Mouse (Mus musculus) yolk sac, embryonic 10.5 days (tissue): Measurements from ENCODE around the gene Morf4l1.

Experiments used
- DNase-seq: peaks from one replicate; pipeline ENCODE4 v3.0.0-alpha.2; 2017; ENCODE audit warnings: low spot score

The Morf4l1 gene

DNA sequence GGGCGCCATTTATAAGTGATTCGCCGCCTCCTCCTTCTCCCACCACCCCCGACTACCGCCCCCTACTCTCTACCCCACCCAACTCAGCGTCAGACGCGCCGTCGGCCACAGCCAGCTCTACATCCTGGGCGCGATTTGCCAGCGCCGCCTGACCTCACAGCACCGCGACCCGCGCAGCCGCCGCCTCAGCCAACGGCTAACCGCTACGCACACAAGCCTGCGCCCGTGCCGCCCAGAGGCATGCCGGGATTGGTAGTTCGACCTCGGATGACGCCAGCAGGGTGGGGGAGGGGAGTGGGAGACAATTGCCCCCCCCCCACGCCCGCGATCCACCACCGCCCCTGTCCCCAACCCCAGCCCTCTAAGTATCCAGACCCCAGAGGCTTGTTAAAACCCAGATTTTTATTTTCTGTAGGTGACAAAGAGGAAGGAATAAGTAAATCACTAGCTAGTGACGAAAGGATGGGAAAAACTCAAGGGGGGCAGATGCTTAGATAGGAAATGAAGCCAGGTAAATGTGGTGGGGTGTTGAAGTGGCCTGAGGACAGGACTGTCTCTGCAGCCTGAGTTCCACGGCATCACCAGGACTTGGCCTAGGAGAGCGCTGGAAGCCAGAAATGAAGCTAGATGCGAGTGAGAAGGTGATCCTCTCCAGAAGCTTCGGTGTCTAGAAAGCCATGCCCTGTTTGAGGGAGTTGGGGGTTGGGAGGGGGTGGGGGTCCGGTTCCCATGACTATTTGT is at the start of gene Morf4l1:
Gene Morf4l1, minus strand, starts transcription at position 208 of the 741 bp plus-strand sequence.
- peak; percentile 97 for DNase-seq

DNA sequence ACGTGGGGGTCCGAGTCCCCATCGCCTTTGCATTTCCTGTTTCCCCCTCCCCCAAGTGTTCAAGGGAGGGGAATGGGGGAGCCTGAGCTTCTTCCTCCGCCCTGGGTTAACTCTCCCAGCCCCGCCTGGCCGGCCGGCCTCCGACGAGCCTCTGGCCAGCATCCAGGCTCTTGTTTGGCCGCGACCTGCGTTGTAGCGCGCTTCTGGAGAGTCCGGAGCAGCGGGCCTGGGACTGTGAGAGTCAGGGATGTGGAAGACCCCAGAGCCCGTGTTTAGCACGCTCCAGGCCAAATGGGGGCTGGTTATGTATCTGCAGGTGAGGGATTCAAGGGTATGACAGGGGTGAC is 49.1 kb upstream of the Morf4l1 start:
- peak; percentile 24 for DNase-seq

DNA sequence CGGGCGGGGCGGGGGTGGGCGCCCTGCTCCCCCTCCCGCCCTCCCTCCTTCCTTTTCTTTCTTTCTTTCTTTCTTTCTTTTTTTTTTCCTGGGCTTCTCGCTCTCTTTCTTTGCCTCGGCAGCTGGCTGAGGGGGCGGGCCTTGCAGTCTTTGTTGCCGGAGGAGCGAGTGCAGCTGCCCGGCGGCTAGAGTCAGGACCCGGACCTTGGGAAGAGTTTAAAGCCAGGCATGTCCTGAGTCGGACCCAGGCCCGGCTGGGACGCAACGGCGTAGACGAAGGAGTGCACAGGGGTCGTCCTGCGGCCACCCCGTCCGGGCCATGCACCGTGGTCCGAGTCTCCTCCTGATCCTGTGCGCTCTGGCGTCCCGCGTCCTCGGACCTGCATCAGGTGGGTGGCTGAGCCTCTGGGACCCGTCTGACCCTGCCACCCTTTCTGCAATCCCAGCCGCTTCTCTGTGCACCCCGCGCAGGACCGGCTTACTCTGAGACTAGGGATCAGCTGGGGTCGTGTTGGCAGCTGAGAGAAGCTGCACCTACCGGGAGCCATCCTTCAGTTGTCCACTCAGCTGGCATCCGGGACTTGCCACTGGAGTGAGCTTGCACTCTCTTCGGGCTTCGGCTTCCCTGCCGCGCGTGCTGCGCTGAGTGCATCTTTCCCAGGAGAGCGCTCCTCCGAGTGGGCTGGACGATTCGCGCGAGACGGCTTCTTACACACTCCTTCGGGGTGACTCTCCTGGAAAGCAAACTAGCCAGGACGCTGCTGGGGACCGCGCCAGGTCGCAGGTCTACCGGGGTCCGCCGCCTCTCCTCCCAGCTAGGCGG is 48.6 kb upstream of the Morf4l1 start, which contains the start of gene Adamts7:
Gene Adamts7, plus strand, starts transcription at position 144 of the 823 bp plus-strand sequence.
- DNase-seq = peak; percentile 57

DNA sequence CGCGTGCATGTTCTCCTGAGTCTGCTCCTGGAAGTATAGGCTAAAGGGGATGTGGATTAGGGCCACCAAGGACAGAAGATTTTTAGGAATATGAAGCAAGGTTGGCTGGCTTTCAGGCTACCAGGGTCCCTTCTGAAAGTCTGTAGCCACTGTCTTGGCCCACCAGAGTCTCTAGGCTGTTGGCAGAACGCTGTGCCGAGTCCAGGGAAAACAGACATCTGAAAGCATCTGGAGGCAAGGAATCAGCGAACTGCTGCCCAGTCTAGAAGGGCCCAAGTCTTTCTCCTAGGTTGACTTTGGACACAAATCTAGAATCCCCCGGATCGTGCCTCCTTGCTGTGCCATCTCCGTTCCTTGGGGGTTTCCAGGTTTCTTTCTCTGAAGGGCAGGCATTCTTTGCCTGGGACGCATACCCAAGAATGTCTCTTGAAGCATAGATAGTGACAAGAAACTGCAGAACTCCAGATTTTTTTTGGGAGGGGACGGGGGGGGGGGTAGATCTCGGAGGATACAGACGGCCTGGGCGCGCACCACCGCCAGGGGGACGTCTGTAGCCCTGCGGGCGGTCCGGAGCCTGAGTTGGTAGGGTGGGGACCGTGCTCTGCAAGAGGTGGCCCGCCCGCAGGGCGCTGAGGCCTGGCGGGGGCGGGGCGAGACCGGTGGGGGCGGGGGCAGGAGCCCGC is 47.8 kb upstream of the Morf4l1 start:
- DNase-seq = peak; percentile 62

DNA sequence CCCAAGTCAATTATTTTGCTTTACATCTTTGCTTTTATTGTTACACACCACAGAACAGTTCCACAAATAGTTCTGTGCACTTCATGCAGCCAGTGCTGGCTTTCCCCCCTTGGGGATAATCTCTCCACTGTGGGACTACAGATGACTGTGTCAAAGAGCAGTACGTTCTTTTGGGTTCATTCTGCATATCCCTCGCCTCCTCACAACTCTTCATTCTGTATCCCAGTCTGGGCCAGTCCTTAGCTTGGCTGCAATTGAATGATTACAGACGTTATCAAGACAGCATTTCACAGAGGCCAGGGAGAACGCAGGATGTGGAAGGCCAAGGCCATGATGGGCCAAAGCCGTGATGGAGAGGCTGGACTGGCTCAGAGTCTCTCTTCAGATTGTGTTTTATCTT is 32.3 kb upstream of the Morf4l1 start:
- no peak for DNase-seq

DNA sequence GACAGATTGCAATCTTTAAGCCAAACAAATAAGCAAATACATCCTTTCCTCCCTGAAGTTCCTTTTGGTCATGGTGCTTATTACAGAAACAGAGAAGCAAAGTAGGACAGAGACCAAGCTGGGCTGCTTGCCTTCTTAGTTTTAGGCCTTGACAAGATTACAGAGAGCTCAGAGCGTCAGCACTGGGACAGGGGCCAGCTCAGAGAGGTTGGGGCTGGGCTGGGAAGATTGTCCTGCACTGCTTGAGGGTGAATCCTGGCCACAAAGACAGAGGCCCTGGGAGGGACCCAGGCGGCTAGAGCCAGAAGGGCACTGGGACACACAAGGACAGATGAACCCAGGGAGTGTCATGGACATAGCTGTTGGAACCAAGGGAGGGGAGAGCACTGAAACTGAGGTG is 31.2 kb upstream of the Morf4l1 start:
- DNase-seq = no peak

DNA sequence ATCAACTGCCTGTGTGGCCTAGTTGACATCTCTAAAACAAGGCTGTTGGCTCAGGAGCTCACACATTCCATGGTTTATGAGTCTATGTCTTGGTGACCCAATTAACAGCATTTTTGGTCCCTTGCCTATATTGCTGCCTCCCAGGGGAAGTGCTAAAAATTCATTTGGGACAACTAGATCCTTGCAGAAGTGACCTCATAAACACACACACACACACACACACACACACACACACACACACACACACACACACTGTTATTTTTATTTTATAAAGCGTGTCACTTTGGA is 22.0 kb upstream of the Morf4l1 start:
- no peak for DNase-seq

DNA sequence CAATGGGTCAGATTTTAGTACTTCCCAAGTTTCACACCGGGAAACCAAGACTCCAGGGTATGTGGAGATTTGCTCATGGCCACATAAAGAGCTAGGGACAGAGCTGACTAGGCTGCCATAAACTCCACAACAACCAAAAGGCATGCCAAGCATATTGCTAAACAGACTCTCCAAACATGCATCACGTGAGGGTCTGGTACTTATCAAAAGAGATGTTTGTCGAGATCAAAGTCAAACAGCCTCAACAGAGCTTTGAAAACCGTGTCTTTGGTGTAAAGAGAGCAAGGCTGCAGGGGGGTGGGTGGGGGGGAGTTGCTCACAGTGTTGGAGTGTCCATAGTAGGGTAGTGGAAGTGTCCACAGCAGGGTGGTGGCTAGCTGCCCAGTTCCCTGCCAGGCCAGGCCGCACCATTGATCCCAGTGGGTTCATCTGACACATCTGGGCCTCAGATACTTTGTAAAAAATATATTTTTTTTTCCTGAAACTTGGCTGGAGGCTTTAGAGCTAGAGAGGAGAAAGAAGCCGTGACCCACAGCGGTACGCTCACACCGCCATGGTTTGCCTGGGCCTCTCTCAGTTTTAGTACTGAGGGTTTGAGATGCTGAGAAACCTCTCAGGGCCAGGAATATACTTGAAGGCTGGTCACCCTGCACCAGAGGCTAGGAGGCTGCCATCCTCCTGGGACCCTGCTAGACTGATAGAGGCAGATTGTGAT is 21.5 kb upstream of the Morf4l1 start:
- DNase-seq = peak; percentile 50

DNA sequence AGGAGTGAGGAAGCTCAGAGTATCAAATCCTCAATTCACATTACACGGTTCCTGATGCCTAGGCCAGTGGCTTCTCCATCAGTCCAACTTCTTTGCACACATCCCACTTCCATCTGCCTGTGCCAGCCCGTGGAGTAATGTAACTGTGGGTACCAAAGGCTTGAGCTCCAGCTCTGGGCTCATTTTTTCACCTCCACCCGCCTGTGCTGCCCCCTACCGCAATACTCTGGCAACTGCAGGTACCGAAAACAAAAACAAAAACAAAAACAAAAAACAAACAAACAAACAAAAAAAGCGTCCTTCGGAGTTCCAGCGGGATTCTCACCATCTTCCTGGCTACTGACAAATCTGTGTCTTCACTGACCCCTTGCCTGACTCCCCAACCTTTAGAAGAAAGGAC is 20.9 kb upstream of the Morf4l1 start:
- no peak for DNase-seq

DNA sequence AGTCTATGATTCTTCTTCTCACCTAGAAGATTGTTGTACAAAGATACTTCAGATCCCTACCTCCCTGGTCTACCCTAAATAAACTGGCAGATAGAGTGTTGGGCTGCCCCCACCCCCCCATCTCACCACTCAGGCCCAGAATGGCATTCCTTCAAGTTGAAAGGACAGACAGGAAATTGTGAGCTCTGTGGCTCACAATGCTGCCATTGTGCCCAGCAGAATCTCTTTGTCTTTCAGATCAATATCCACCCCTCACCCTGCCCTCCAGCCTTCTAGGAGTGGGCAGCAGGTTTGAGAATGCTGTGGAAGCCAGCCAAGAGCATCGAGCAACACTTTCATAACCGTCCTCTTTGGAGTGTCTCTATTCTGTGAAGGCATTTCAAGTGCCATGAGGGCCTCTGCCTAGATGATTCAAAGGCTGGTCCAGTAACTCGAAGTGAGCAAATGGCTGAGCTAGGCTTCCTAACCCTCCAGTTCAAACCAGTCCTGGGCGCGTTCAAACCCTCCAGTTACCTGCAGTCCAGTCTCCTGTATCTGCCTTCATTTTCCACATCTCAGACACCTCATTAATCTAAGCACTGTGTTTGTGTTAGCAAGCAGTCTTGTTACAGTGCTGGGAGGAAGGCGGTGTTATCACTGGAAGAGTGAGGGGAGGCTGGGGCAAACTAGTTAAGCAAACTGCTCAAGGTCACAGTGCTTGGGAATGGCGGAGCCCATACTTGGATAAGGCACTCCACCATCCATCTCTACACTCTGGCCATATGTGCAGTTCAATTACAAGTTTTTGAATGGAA is 19.2 kb upstream of the Morf4l1 start:
- no peak for DNase-seq

DNA sequence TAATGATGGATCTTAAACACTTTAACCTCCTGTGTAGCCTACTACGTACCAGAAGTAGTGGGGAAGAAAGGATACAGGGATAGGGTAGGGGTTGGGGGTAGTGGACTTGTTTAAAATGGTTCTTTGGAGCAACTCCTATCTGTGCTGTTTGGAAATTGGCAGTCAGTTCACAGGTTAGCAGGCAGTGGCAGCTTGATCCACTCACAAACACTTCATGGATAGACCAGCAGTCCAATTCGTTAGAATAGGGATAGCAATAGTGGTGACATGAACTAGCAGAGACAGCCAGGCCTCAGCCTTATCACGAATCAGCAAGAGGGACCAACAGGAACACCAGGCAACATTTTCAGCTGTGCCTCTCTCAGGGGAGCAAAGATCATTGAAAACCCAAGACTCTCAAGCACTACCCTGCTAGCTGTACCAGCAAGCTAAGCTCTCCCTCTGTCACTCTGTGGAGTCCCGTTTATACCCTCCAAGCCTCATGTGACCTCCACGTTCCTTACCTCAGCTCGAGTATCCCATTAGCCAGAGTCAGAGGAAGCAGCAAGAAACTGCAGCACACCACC is 14.1 kb upstream of the Morf4l1 start:
- DNase-seq = no peak

DNA sequence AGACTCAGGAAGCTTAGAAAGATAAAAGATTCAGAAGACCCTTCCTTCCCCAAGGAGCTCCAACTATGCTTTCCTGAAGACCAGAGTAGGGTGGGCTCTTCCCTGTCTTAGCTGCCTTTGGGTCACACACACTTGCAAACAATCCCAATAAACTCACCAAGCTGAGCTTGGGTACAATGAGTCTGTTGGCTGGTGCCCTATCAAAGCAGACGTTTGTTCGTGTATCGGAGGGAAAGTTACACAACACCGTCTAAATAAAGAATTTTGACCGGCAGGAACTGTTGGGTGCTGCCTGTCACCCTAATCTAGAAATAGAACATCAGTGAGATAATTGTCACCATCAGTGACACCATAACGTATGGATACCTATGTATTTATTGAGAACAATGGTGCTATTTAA is 12.6 kb upstream of the Morf4l1 start:
- no peak for DNase-seq

DNA sequence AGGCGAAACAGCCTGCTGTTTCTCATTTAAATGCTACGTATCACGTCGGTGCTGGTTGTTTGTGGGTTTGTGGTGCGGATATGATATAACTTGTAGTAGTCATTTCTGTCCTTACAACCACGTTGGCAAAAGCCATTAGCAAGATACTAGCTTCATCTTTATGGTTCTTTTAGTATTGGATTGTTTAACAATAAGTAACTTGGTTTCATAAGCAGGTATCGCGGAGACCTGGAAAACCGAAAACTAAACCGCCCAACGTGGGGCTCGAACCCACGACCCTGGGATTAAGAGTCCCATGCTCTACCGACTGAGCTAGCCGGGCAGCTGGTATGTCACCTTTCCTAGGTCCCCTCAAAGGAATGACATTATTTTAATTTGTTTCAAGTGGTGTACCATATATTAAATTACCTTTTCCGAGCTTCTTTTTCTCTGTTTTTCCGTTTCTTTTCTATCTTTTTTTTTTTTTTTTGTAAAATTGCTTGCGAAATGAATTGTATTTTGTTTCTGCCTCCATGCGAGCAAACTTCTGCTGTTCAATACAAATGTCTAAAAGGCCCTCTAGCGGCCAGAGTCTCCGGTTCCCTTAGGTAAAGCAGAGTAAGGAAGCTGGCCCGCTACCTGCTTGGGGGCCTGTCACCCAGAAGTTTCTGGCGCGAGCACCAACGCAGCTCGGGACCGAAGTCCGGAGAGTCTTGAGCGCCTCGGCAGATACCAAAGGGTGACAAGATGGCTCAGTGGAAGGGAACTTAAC is 11.9 kb upstream of the Morf4l1 start:
- peak; percentile 82 for DNase-seq

DNA sequence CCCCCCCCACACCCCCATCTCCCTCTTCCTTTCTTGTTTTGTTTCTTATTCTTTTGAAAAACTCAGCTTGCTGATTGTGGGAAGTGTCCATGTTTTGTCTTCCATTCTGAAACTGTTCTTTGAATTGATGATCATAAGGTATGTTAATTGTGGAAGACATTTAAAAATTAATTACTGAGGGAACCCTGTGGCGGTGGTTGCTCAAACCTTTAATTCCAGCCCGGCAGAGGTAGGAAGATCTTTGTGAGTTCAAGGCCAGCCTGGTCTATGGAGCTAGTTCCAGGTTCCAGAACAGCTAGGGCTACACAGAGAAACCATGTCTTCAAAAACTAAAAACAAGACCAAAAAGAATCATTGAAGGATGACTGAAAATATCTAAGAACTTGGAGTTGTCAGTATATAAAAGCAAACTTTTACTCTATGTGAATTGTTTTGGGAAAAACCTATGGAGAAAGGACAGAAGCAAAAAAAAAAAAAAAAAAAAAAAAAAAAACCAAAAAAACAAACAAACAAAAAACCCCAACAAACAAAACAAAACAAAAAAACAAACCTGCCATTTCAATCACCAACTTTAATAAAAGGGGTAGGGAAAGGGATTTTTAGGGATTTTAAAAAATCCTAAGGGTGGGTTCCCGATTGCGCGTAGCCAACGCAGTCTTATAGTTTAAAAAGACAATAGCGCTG is 11.0 kb upstream of the Morf4l1 start:
- DNase-seq = no peak

DNA sequence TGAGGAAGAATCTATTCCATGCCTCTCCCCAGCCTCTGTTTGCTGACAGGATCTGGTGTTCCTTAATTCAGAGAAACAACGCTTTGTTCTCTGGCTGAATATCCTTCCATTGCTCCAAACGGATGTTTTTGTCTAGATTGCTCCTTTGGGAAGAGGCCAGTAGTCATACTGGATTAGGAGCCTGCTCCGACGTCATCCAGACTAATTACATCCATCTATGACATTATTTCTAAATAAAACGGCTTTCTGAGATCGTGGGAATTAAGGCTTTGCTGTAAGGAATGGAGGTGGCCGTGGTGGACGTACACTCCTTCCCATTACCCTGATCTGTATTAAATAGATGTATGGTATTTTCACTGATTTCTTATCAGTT is 10.3 kb upstream of the Morf4l1 start:
- no peak for DNase-seq

DNA sequence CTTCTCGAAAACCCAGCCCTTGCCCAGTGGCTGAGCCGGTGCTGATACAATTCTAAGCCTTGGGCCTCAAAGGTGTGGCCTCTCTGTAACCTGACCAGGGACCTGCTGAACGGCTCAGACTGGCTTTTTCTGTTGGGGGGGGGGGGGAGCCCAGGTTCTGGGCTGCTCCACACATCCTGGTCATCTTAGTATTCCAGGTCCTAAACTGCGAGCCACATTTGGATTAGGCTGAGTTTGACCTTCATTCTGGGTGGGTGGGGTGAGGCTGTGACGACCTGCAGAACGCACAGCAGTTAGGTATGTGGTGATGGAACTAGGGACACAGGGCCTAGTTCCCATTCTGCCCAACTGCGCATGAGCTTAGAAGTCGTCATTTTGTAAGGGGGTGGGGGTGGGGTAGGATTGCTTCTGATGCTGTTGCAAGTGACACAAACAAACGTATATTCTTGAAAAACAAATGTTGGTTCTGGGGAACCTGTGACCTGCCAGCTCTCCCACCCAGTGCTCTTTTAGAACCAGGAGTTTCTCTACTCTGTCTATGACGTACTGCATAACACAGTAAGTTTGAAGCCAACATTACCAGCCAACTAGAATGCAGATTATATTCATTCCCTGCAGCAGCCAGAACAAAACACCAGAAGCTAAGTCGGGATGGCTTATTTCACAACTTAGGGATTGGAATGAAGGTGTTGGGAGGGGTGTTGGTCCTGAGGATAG is 9.7 kb upstream of the Morf4l1 start:
- no peak for DNase-seq

DNA sequence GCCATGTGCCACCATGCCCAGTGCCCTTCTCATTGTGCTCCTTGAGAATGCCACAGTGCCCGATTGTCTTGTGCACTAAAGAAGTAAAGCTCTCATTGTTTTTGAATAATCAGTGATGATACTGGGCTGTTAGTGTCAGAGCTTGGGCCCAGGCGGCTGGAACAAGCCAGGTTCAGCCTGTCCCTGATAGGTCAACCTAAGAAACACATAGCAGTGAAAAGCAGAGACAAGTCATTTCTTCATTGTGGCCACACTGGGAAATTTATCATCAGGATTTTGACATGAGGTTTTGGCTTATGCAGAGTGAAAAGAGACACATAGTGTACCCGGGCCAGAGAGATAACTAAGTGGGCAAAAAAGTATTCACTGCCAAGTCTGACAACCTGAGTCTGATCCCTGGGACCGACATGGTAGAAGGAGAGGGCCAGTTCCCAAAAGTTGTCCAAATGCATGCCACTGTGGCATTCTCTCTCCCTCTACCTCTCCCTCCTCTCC is 7.7 kb upstream of the Morf4l1 start:
- no peak for DNase-seq

DNA sequence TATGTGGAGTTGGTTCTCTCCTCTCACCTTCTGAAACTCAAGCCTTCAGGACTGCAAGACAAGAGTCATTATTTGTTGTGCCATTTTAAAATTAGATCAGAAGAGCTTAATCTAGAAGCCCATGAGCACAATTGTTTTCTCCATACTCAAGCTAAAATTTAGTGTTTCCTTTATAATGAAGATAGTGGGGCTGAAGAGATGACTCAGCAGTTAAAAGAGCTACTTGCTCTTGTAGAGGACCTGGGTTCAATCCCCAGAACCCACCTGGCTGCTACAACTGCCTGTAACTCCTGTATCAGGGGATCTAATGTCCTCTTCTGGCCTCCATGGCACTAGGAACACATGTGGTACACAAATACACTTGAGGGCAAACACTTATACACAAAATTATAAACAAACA is 2.7 kb upstream of the Morf4l1 start:
- no peak for DNase-seq

DNA sequence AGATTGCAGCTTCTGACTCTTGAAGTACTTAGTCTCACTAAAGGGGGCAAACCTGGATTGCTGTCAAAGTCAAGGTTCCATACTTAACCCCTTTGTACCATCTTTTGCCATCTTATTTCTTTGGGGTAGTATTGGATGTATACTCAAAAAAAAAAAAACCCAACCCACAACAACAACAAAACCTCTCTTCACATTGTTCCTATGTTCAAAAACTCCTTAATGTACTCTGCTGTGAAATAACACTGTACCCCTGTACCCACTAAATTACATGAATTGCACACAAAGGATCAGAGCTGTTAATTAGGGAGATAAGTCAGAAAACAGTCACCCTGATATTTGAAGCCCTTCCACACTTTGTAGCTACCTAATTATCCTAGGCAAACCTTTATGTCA is 730 bp upstream of the Morf4l1 start:
- no peak for DNase-seq
